Mouse (Mus musculus): ENCODE results near the gene Alox8. TPM values are rescaled to one million over a fixed set of nuclear protein-coding genes. Genes with fewer than 3 reads are reported as not detected.
A peak's percentile ranks its signal among the peaks of the same experiment; 100 is the strongest.

Alox8 gene
- total and polyA plus RNA-seq, 2 experiments from 2014 or later, result 1.5 to 5.8 TPM

DNA sequence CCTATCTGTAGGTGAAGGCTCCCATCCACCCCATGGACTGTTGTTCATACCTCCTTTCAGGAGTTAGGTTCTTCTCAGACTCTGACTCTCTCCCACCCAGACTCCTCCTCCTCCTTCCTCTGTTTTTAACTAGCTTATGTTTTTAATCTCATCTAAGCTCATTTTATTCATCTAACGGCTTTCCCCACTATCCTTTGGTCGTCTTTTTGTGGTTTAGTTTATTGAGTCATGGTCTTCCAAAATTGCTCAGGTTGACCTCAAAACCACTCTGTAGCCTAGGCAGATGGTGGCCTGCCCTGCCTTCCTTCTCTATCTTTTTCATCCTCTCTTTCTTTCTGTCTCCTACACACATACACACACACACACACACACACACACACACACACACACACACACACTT lies 35.5 kb upstream of the Alox8 start:
- Histone ChIP-seq H3K4me1 (ENCODE audit: insufficient read depth, low read length) (no peaks in the 10 kb centered on the region), H3K27ac (no peak overlapping the region), H3K4me3 (ENCODE audit: low read length) (no peak overlapping the region), H3K9ac (replicated peaks; ENCODE audit: low read length) (no peak overlapping the region), H3K27me3 (ENCODE audit: insufficient read depth, low read length) (peaks cover 8% of the 10 kb centered on the region; the same call in 1 of the 2 replicates), H3K9me3 (ENCODE audit: low read length) (no peaks in the 10 kb centered on the region), H3K4me2 (ENCODE audit: low read depth, low read length) (no peak overlapping the region), H3K36me3 (ENCODE audit: insufficient read depth, low read length) (no peaks in the 10 kb centered on the region)
- TF ChIP-seq CTCF (IDR thresholded peaks at IDR 0.05; ENCODE audit: low read depth), result no peak
- no peak for ATAC-seq
- DNase-seq (ENCODE audit: low spot score), result no peak
- WGBS, result 89% methylated on average over 2 of the region's 2 CpGs

DNA sequence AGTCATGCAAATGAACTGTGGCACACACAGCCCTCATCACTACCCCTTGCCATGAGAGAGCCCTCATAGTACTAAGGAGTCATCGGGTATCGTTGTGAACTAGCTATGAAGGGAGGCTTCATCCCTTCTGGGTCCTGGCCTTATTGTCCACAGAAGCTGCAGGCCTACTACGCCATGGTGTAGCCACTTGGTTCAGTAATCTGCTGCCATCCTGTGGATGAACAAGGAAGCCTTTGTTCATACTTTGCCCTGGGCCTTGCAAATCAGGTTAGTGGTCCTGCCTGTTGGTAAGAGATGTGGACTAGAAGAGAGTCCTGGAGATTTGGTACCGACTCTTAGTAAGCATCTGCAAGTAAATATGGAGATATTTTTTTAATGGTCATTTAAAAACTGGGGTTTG lies 32.8 kb upstream of the Alox8 start:
- WGBS, result 76% methylated on average over 4 of the region's 4 CpGs
- Histone ChIP-seq H3K4me3 (ENCODE audit: low read length) (no peak overlapping the region), H3K9ac (replicated peaks; ENCODE audit: low read length) (no peak overlapping the region), H3K4me2 (ENCODE audit: low read depth, low read length) (no peak overlapping the region), H3K9me3 (ENCODE audit: low read length) (no peaks in the 10 kb centered on the region), H3K36me3 (ENCODE audit: insufficient read depth, low read length) (no peaks in the 10 kb centered on the region), H3K27ac (no peak overlapping the region), H3K4me1 (ENCODE audit: insufficient read depth, low read length) (no peaks in the 10 kb centered on the region), H3K27me3 (ENCODE audit: insufficient read depth, low read length) (no peaks in the 10 kb centered on the region)
- no peak for ATAC-seq
- peak; percentile 20; the same call in 1 of the 2 replicates for TF ChIP-seq CTCF (IDR thresholded peaks at IDR 0.05; ENCODE audit: low read depth)
- peak; percentile 12 for DNase-seq (ENCODE audit: low spot score)

DNA sequence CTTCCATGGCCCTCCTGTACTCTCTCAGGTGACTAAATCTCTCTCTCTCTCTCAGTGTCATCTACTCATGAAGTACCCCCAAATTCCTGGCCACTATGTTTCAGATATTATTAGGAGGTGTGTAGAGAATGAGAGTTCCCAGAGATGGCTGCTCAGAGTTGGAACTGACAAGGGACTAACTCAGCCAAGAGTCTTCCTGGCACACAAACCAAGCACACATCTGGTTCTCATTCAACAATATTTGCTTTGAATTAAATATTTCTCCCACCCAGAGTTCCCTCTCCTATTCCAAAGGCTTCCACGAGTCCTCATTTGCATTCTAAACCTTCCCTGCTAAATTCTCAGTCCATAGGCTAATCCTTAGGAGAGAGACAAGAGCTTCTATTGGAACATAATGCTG lies 28.1 kb upstream of the Alox8 start:
- H3K36me3 ChIP-seq (ENCODE audit: insufficient read depth, low read length), result no peaks in the 10 kb centered on the region
- no peak overlapping the region for H3K27ac ChIP-seq
- no peaks in the 10 kb centered on the region for H3K27me3 ChIP-seq (ENCODE audit: insufficient read depth, low read length)
- H3K4me3 ChIP-seq (ENCODE audit: low read length), result no peak overlapping the region
- H3K9me3 ChIP-seq (ENCODE audit: low read length), result no peaks in the 10 kb centered on the region
- 74% methylated on average over 1 of the region's 1 CpGs for WGBS
- DNase-seq (ENCODE audit: low spot score) (no peak), ATAC-seq (no peak)
- H3K4me1 ChIP-seq (ENCODE audit: insufficient read depth, low read length), result no peaks in the 10 kb centered on the region
- no peak overlapping the region for H3K9ac ChIP-seq (replicated peaks; ENCODE audit: low read length)
- TF ChIP-seq CTCF (IDR thresholded peaks at IDR 0.05; ENCODE audit: low read depth), result no peak
- no peak overlapping the region for H3K4me2 ChIP-seq (ENCODE audit: low read depth, low read length)

DNA sequence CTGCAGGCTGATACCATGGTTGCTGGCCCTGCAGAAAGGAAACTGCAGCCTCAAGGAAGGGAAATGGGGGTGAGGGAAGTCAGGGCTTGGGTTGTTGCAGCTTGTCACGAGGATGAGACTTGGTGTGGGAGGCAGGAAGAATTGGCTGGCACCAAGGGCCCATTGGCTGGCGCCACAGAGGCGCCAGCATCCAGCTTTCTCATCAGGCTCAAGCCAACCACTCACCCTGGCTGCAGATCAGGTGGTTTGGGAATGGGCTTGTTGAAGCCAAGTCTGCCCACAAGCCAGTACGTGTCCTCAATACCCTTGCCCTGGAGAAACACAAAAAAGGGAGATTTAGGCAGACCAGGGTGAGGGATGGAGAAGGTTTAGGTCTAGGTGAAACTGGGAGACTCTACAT lies 25.5 kb upstream of the Alox8 start:
- no peaks in the 10 kb centered on the region for H3K4me1 ChIP-seq (ENCODE audit: insufficient read depth, low read length)
- DNase-seq (ENCODE audit: low spot score) (no peak), ATAC-seq (no peak)
- no peak for TF ChIP-seq CTCF (IDR thresholded peaks at IDR 0.05; ENCODE audit: low read depth)
- WGBS, result 74% methylated on average over 4 of the region's 4 CpGs
- no peaks in the 10 kb centered on the region for H3K27me3 ChIP-seq (ENCODE audit: insufficient read depth, low read length)
- H3K9me3 ChIP-seq (ENCODE audit: low read length), result no peaks in the 10 kb centered on the region
- no peak overlapping the region for H3K4me2 ChIP-seq (ENCODE audit: low read depth, low read length)
- no peak overlapping the region for H3K27ac ChIP-seq
- no peaks in the 10 kb centered on the region for H3K36me3 ChIP-seq (ENCODE audit: insufficient read depth, low read length)
- no peak overlapping the region for H3K9ac ChIP-seq (replicated peaks; ENCODE audit: low read length)
- H3K4me3 ChIP-seq (ENCODE audit: low read length), result no peak overlapping the region

DNA sequence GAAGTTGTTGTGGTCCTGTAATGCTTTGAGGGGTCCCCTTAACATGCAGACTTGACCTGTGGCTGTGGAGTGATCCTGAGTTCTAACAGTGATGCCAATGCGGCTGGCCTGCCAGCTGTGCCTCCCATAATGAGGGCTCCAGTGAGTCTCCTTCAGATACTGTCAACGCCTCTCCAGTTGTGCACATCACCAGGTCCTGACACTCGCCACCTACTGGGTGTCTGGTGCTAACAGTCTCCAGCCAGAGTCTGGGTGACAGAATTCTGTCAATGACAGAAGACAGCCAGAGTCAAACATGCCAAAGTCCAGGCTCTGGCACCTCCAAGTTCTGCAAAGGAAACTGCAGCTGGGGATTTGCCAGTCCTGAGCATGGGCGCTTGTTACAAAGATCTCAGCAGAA lies 23.4 kb upstream of the Alox8 start:
- Histone ChIP-seq H3K27me3 (ENCODE audit: insufficient read depth, low read length) (no peaks in the 10 kb centered on the region), H3K36me3 (ENCODE audit: insufficient read depth, low read length) (no peaks in the 10 kb centered on the region), H3K27ac (no peak overlapping the region)

DNA sequence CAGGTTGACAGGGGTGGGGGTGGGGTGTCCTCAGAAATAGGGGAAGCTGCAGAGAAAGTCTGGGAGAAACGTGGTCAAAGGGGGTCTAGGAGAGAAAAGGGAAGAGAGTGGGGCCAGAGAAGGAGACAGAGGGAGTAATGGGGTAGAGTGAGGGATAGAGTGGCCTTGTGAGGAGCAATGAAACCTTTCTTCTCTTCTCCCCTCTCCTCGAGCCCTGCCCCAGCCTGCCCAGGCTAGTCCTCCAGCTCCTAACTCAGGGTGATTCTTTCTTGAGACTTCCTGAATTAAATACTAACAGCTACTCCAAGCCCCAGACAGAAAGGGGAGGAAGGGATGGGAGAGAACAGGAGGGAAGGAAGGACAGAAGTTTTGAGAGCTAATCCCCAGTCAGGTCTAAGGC lies 21.0 kb upstream of the Alox8 start:
- ATAC-seq, result no peak
- Histone ChIP-seq H3K27me3 (ENCODE audit: insufficient read depth, low read length) (no peaks in the 10 kb centered on the region), H3K4me1 (ENCODE audit: insufficient read depth, low read length) (no peaks in the 10 kb centered on the region), H3K27ac (no peak overlapping the region), H3K9ac (replicated peaks; ENCODE audit: low read length) (no peak overlapping the region), H3K4me2 (ENCODE audit: low read depth, low read length) (no peak overlapping the region), H3K4me3 (ENCODE audit: low read length) (no peak overlapping the region), H3K36me3 (ENCODE audit: insufficient read depth, low read length) (no peaks in the 10 kb centered on the region), H3K9me3 (ENCODE audit: low read length) (no peaks in the 10 kb centered on the region)
- TF ChIP-seq CTCF (IDR thresholded peaks at IDR 0.05; ENCODE audit: low read depth), result no peak
- no peak for DNase-seq (ENCODE audit: low spot score)
- WGBS, result 67% methylated on average over 2 of the region's 2 CpGs

More for the DNA sequence above, 23.4 kb upstream of the Alox8 start:
- no peak for DNase-seq (ENCODE audit: low spot score)
- no peaks in the 10 kb centered on the region for H3K4me1 ChIP-seq (ENCODE audit: insufficient read depth, low read length)
- H3K4me2 ChIP-seq (ENCODE audit: low read depth, low read length), result no peak overlapping the region
- TF ChIP-seq CTCF (IDR thresholded peaks at IDR 0.05; ENCODE audit: low read depth), result no peak
- whole genome bisulfite sequencing, result 70% methylated on average over 4 of the region's 4 CpGs
- ATAC-seq, result no peak
- H3K9me3 ChIP-seq (ENCODE audit: low read length), result no peaks in the 10 kb centered on the region
- no peak overlapping the region for H3K9ac ChIP-seq (replicated peaks; ENCODE audit: low read length)
- no peak overlapping the region for H3K4me3 ChIP-seq (ENCODE audit: low read length)

DNA sequence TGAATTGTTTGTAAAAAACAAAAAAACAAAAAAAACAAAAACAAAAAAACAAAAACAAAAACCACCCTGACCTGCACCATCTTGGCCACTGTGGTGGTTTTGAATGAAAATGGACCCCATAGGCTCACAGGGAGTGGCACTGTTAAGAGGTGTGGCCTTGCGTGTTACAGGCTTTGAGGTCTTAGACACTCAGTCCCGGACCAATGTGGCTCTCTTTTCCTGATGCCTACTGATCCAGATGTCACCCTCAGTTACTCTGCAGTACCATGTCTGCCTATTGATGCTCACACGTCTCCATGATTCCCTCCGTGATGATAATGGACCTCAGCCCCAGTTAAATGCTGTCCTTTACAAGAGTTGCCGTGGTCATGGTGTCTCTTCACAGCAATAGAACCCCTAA lies 19.8 kb upstream of the Alox8 start:
- H3K4me2 ChIP-seq (ENCODE audit: low read depth, low read length), result no peak overlapping the region
- no peaks in the 10 kb centered on the region for H3K36me3 ChIP-seq (ENCODE audit: insufficient read depth, low read length)
- H3K9me3 ChIP-seq (ENCODE audit: low read length), result no peaks in the 10 kb centered on the region
- no peak overlapping the region for H3K4me3 ChIP-seq (ENCODE audit: low read length)
- no peak overlapping the region for H3K9ac ChIP-seq (replicated peaks; ENCODE audit: low read length)
- DNase-seq (ENCODE audit: low spot score) (no peak), ATAC-seq (no peak)
- H3K27me3 ChIP-seq (ENCODE audit: insufficient read depth, low read length), result no peaks in the 10 kb centered on the region
- no peaks in the 10 kb centered on the region for H3K4me1 ChIP-seq (ENCODE audit: insufficient read depth, low read length)
- WGBS, result 83% methylated on average over 5 of the region's 5 CpGs
- no peak for TF ChIP-seq CTCF (IDR thresholded peaks at IDR 0.05; ENCODE audit: low read depth)
- no peak overlapping the region for H3K27ac ChIP-seq
